Mouse (Mus musculus) MN1 (cell line): ENCODE data around the gene Stox2.

Source experiments
- DNase-seq: peaks from one replicate; pipeline ENCODE4 v3.0.0-alpha.2; 2016; ENCODE audit warnings: low spot score

Gene Stox2

GRCm38 (mm10) chr8:47354523-47355168, 91.5 kb downstream of the Stox2 start:
- peak; percentile 48 for DNase-seq

- DNase-seq, result peak; percentile 67
Measured at GRCm38 (mm10) chr8:47351914-47352701, 94.1 kb downstream of the Stox2 start.

- DNase-seq, result peak; percentile 58
Measured at GRCm38 (mm10) chr8:47349082-47349481, 97.1 kb downstream of the Stox2 start.

GRCm38 (mm10) chr8:47347809-47348208, 98.4 kb downstream of the Stox2 start:
- DNase-seq, result no peak

- no peak for DNase-seq
Measured at GRCm38 (mm10) chr8:47345772-47346103, 100.4 kb downstream of the Stox2 start.

GRCm38 (mm10) chr8:47345085-47345771, 100.9 kb downstream of the Stox2 start:
- no peak for DNase-seq

GRCm38 (mm10) chr8:47341474-47341873, 104.7 kb downstream of the Stox2 start:
- no peak for DNase-seq

GRCm38 (mm10) chr8:47338691-47339323, 107.4 kb downstream of the Stox2 start:
- peak; percentile 35 for DNase-seq

- no peak for DNase-seq
Measured at GRCm38 (mm10) chr8:47336433-47336832, 109.7 kb downstream of the Stox2 start.

GRCm38 (mm10) chr8:47335940-47336339, 110.2 kb downstream of the Stox2 start:
- no peak for DNase-seq

GRCm38 (mm10) chr8:47334223-47334757, 111.9 kb downstream of the Stox2 start:
- no peak for DNase-seq

- DNase-seq, result no peak
Measured at GRCm38 (mm10) chr8:47332941-47333340, 113.2 kb downstream of the Stox2 start.

GRCm38 (mm10) chr8:47330982-47331381, 115.2 kb downstream of the Stox2 start:
- DNase-seq, result no peak

- no peak for DNase-seq
Measured at GRCm38 (mm10) chr8:47326348-47326747, 119.8 kb downstream of the Stox2 start.

GRCm38 (mm10) chr8:47324117-47324820, 121.9 kb downstream of the Stox2 start:
- peak; percentile 87 for DNase-seq

- no peak for DNase-seq
Measured at GRCm38 (mm10) chr8:47321282-47321681, 124.9 kb downstream of the Stox2 start.

- DNase-seq, result no peak
Measured at GRCm38 (mm10) chr8:47320707-47321106, 125.5 kb downstream of the Stox2 start.

GRCm38 (mm10) chr8:47318468-47318867, 127.7 kb downstream of the Stox2 start:
- DNase-seq, result no peak

GRCm38 (mm10) chr8:47308176-47308575, 138.0 kb downstream of the Stox2 start:
- DNase-seq, result no peak

GRCm38 (mm10) chr8:47306372-47306771, 139.8 kb downstream of the Stox2 start:
- no peak for DNase-seq

GRCm38 (mm10) chr8:47305880-47306279, 140.3 kb downstream of the Stox2 start:
- DNase-seq, result no peak

GRCm38 (mm10) chr8:47298460-47298859, 147.7 kb downstream of the Stox2 start:
- no peak for DNase-seq
